Mouse (Mus musculus) mouse embryonic stem cell (cell line): ENCODE measurements around the gene Sort1.

Experiments used
- in situ Hi-C, 2 experiments: fragments of 300-500 bp; cut with MboI; formaldehyde crosslinking; loops; 1 replicate in 1 of 2; 3 replicates in 1 of 2; pipeline ENCODE4 v1.14.3; 2019 to 2020; ENCODE audit warnings: low sequenced_read_pairs in 2 of 2, low pct_unique_long_range_greater_than_20kb in 1 of 2, mixed read lengths in 1 of 2; ENCODE audit not compliant: unreplicated experiment in 1 of 2

The Sort1 gene

DNA sequence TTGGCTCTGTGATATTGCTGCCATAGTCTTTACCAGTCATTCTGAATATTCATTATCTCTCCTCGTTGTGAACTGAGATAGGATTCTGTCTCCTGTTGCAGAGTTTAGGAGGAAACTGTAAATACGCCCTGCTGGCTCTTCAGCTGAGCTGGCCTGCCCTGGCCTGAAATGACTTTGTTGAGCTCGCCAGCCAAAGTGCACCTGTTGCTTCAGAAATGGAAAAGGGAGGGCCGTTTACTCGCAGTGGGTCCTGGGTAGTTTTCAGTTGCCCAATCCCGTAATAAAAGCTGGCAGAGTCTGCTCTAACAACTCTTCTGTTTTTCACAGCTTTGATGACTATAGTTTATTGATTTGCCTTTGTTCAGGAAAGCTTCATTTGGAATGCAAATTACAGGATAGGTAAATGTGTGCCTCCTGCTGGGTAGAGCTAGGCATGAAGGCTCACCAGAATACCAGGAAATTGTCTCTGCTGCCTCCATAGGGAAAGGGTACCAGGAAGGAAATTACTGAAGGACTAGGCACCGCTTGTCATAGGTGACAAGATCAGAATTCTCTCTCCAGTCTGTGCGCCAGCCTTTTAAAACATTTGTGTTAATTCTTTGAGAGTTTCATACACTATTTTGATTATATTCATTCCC is 30.3 kb downstream of the Sort1 start:
- in situ Hi-C loops = no loop called here

DNA sequence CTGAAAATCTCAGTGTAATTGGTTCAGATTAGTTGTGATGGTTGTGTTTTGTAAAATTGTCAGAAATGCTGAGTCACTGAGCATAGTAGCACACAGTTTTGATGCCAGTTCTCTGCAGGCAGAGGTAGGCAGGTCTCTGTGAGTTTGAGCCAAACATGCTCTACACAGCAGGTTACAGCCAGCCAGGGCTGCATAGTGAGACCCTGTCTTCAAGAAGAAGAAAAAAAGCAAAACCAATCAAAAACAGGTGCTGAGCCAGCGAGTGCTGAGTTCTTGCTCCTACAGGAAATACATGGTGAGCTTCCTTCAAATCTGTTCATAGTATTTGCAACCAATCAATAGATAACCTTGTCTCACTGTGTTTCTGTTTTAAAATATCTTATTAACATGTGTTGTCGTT is 34.6 kb downstream of the Sort1 start:
- in situ Hi-C loops = no loop called here

- in situ Hi-C loops = no loop called here
Observed at GRCm38 (mm10) chr3:108321671-108322070, 37.8 kb downstream of the Sort1 start.

DNA sequence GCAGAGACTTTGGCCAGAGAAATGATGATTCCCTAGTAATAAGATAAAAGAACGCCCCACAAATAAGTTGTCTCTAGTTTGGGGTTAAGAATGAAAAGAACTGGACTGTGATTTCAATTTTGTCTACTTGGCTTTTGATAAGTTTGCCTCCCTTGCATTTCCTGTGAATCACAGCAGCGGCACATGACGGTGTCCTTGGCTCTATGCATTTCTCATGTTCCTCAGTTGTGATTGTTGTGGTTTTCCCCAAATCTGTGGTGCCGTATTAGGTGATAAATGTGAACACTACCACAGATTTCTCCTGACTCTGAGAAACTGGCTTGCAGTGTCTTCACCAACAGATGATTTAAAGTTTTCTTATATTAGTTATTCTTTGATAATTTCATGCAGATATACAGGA is 38.3 kb downstream of the Sort1 start:
- in situ Hi-C loops = no loop called here

DNA sequence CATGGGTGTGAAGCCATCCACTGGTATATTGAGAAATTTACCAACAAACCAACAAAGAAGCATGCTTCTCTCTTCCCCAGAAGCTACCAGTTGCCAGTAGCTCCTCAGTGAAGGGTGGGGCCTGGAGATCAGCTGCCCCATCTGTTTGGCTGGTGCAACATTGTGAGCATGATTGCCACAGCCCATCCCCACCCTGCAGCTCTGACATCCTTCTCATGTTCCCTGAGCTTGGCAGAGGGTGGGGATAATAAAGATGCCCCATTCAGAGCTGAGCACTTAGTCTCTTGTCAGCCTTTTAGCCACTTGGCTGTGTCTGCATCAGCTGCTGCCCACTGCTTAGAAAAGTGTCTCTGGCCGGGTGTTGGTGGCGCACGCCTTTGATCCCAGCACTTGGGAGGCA is 39.1 kb downstream of the Sort1 start:
- in situ Hi-C loops = no loop called here

- in situ Hi-C loops = no loop called here
Observed at GRCm38 (mm10) chr3:108324837-108325236, 41.0 kb downstream of the Sort1 start.

GRCm38 (mm10) chr3:108325521-108325920 is 41.6 kb downstream of the Sort1 start:
- in situ Hi-C loops = no loop called here

- in situ Hi-C loops = no loop called here
Observed at GRCm38 (mm10) chr3:108327275-108327674, 43.4 kb downstream of the Sort1 start.

DNA sequence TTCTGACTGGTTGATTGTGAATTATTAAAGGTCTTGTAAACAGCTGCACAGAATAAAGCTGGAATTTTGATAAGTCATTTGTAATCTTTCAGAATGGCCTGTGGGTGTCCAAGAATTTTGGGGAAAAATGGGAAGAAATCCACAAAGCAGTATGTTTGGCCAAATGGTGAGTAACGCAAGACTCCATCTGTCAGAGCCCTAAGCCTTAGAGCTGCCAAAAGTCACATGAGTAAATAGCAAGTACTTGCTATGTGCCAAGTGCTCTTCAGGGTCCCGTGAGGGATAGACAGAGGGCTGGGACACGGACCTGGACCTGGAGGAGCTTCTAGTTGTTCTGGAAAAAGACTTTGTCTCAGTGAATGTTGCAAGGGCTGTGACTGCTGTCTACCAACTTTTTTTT is 44.0 kb downstream of the Sort1 start:
- in situ Hi-C loops = no loop called here

DNA sequence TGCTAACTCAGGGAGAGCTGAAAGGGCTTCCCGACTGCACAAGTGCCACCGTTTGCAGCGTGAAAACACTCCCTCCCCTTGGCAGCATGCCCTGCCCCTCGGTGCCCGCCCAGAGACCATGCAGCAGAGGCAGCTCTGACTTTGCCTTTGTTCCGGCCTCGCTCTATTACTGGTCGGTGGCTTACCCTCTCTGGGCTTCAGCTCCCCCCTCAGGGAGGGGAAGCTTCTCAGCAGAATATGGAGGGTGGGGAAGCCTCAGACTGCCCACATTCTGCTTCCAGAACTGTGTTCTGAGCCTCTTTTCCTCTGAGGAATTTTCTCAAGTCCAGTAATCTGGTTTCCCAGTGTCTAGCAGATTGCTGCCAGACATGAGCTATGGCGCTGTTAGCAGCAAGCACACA is 44.6 kb downstream of the Sort1 start:
- in situ Hi-C loops = no loop called here

DNA sequence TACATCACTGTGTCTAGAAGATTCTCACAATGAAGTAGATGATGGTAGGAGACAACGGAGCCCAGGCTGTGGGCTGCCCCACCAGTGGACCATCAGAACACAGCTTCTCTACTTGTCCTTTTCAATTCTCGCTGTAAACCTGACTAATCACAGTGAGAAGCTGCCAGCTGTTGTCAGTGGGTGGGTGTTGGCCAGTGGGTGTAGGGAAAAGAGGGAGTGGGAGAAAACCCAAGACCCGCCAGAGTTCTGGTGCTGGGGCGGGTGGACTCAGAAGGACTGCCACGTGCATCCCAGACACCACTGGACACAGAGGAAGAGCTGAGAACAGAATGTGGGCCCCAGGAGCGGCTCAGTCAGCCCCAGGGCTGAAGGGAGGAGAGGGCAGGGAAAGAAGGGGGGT is 46.9 kb downstream of the Sort1 start:
- in situ Hi-C loops = no loop called here

DNA sequence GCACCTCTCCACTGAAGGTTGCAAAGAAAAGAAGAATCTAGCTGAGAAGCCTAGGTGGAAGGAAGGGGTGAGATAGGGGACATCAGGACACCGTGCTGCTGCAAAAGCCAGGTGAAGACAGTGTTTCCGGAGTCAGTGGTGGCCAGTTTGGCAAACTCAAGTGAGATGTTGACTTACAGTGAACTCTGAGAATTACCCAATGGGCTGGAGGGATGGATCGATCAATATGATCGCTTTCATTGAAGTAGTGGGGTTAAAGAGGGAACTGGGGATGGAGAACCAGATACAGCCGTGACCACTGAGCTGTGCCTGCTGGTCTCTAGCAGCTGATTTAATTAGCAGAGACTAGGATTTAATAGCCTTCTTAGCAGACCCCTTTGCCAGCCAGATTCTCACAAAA is 53.0 kb downstream of the Sort1 start:
- in situ Hi-C loops = no loop called here

- in situ Hi-C loops = no loop called here
Observed at GRCm38 (mm10) chr3:108341040-108341439, 57.2 kb downstream of the Sort1 start.

- in situ Hi-C loops = no loop called here
Observed at GRCm38 (mm10) chr3:108342185-108342584, 58.3 kb downstream of the Sort1 start.

DNA sequence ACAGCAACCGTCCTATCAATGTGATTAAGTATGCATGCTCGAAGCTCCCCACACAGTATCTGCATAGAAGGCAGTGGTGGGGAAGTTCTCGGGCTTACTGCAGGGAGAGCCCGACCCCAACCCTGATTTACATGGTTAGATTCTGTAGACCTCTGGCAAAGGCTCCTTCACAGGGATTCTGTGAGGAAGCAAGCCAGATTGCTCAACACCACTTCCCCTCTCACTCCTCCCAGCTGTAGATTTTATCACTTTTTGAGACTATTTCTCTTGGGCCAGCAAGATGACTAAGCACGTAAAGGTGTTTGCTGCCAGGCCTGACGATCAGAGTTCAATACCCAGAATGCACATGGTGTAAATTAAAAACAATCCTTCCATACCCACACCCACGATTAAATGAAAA is 62.0 kb downstream of the Sort1 start:
- in situ Hi-C loops = no loop called here

GRCm38 (mm10) chr3:108348376-108348775 is 64.5 kb downstream of the Sort1 start:
- in situ Hi-C loops = no loop called here

GRCm38 (mm10) chr3:108355245-108355644 is 71.4 kb downstream of the Sort1 start:
- in situ Hi-C loops = no loop called here

- in situ Hi-C loops = no loop called here
Observed at GRCm38 (mm10) chr3:108357051-108357450, 73.2 kb downstream of the Sort1 start.

- in situ Hi-C loops = no loop called here
Observed at GRCm38 (mm10) chr3:108358445-108358844, 74.6 kb downstream of the Sort1 start.

- in situ Hi-C loops = no loop called here
Observed at GRCm38 (mm10) chr3:108360894-108361293, 77.0 kb downstream of the Sort1 start.

DNA sequence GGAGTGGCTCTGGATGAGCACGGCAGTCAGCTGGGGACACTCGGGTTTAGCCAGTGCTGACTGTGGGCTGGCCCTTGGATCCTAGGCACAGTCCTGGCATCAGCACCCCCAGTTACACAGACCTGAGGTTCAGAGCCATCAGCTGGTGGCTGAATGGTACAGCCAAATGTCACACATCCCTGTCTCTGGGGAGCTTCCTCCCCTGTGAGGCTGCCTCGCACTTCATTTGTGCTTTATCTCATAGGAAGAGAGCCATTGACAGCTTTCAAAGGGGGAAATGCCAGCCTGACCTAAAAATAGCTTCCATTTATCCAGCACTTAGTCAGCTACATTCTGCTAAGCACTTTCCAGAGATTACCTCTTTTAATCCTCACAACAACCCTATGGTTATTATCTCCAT is 79.7 kb downstream of the Sort1 start:
- in situ Hi-C loops = no loop called here
